Mouse (Mus musculus) stomach, embryonic 16.5 days (tissue): Measurements from ENCODE around the gene Ankrd26. TPM values are rescaled to one million over a fixed set of nuclear protein-coding genes. Genes with fewer than 3 reads are reported as not detected.
A peak's percentile ranks its signal among the peaks of the same experiment; 100 is the strongest.
"Not testable (repeated sequence)": the region's sequence is repeated elsewhere in the genome, so short reads cannot be mapped to it uniquely, and the experiment has no call there.

Experiments used
- ATAC-seq: fragments of 200-750 bp; cut with Nextera tagmentation; 2 replicates; pipeline ENCODE4 v1.8.0; 2017; ENCODE audit warnings: moderate number of reproducible peaks, moderate TSS enrichment; ENCODE audit not compliant: insufficient read depth, low FRiP score
- H3K27ac ChIP-seq: fragments of 300-500 bp; sonication (generic); 2 replicates; pipeline ENCODE4 v1.5.1; 2014; ENCODE audit warnings: low read length
- H3K27me3 ChIP-seq: fragments of 300-500 bp; sonication (generic); 2 replicates; pipeline ENCODE4 v1.6.1; 2014; ENCODE audit warnings: low read length, control low read depth, mixed read lengths; ENCODE audit not compliant: control insufficient read depth, insufficient read depth
- H3K36me3 ChIP-seq: fragments of 300-500 bp; sonication (generic); 2 replicates; pipeline ENCODE4 v1.6.1; 2014; ENCODE audit warnings: low read length; ENCODE audit not compliant: control insufficient read depth, insufficient read depth
- H3K4me1 ChIP-seq: fragments of 300-500 bp; sonication (generic); 2 replicates; pipeline ENCODE4 v1.6.1; 2014; ENCODE audit warnings: low read length, control low read depth, mixed read lengths; ENCODE audit not compliant: control insufficient read depth, insufficient read depth
- H3K4me2 ChIP-seq: fragments of 300-500 bp; sonication (generic); 2 replicates; pipeline ENCODE4 v1.6.1; 2014; ENCODE audit warnings: low read depth, low read length, mixed read lengths
- H3K4me3 ChIP-seq: fragments of 300-500 bp; sonication (generic); replicated peaks from 2 replicates; pipeline ENCODE4 v1.5.1; 2014; ENCODE audit warnings: mild to moderate bottlenecking, low read length
- H3K9ac ChIP-seq: fragments of 300-500 bp; sonication (generic); 2 replicates; pipeline ENCODE4 v1.6.1; 2014; ENCODE audit warnings: low read length
- H3K9me3 ChIP-seq: fragments of 300-500 bp; sonication (generic); replicated peaks from 2 replicates; pipeline ENCODE4 v1.6.1; 2016; ENCODE audit warnings: low read length, control low read depth; ENCODE audit not compliant: control insufficient read depth
- WGBS: fragments of 180-500 bp; shearing (Covaris S2); extraction: QIAGEN DNeasy Blood & Tissue Kit; methylation state at CpG from one replicate; pipeline ENCODE4 v1.1.7; 2014; 5-methylcytosine and 5-hydroxymethylcytosine counted together
- polyA plus RNA-seq: library from polyadenylated mRNA; unstranded; fragments of >200 nt; fragmentation: Nextera tagmentation; extraction: Ambion mirVana; gene quantifications from 2 replicates; pipeline ENCODE4 v1.2.1, GENCODE M21; 2015

Gene Ankrd26
- polyA plus RNA-seq, 1 experiment from 2014 or later = 10.4 TPM

DNA sequence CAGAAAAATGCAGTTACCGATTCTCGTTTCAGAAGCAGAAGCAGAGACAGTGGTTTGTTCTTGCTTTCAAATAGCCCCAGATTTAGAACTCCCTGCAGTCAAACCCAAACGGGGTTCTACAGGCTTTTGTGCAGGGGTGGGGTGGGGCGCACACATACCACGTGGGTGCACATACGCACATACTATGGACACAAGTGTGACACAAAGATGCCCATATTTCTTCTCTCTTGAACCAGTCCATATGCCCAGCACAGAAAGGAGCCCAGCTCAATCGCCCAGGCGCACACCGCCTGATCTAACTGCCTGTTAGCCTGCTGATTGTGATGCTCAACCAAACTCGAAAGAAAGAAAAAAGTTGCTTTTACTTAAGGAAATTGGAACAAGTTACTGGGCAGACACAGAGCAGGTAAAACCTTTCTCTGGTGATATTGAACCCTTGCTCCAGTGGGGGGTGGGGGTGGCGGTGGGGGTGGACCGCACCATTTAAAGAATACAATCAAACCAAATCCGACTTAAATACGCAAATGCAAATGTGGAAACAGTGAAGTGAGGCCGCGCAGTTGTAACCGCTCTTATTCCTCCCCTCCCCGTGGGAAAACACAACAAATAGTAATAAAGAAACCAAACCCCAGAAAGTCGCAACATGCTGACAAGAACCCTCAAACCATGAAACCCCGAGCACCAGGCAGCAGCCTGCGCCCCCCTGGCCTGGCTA, 30.8 kb upstream of the Ankrd26 start:
- ATAC-seq = no peak
- H3K9ac ChIP-seq = peak overlapping the region; percentile 63
- no peak overlapping the region for H3K27ac ChIP-seq
- no peaks in the 10 kb centered on the region for H3K9me3 ChIP-seq
- 28% methylated on average over 21 of the region's 21 CpGs for WGBS
- peak overlapping the region; percentile 76 for H3K4me2 ChIP-seq
- H3K36me3 ChIP-seq = no peaks in the 10 kb centered on the region
- no peaks in the 10 kb centered on the region for H3K27me3 ChIP-seq
- H3K4me1 ChIP-seq = peaks cover 11% of the 10 kb centered on the region; the same call in 1 of the 2 replicates
- peak overlapping the region; percentile 48 for H3K4me3 ChIP-seq

DNA sequence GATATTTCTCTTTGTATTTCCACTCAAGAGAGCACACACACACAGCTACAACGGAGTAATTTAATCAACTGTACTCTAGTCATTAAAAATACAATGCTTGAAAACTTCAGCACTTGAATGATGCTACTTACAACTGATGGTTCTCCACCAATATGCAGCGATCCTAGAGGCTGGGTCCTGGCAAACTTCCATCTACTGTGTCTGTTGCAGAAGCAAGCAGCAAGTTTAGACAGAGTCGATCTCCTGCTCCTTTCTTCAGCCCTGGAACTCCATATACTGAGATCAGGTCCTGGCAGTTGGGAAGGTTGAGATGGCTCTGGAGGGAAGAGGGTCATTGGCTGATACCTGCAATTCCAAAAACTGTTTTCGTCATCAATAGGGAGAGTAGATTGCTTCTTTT, 16.7 kb upstream of the Ankrd26 start:
- H3K9ac ChIP-seq, H3K36me3 ChIP-seq, H3K9me3 ChIP-seq, H3K4me2 ChIP-seq, ATAC-seq, H3K4me1 ChIP-seq, H3K27me3 ChIP-seq, H3K4me3 ChIP-seq, H3K27ac ChIP-seq: not testable (repeated sequence)
- WGBS = 78% methylated on average over 4 of the region's 4 CpGs

GRCm38 (mm10) chr6:118574351-118574750, 12.3 kb upstream of the Ankrd26 start:
- no peak overlapping the region for H3K4me2 ChIP-seq
- no peaks in the 10 kb centered on the region for H3K36me3 ChIP-seq
- no peak for ATAC-seq
- H3K9ac ChIP-seq = no peak overlapping the region
- no peak overlapping the region for H3K27ac ChIP-seq
- H3K27me3 ChIP-seq = no peaks in the 10 kb centered on the region
- H3K9me3 ChIP-seq = no peaks in the 10 kb centered on the region
- H3K4me1 ChIP-seq = no peaks in the 10 kb centered on the region
- WGBS = 79% methylated on average over 6 of the region's 6 CpGs
- H3K4me3 ChIP-seq = no peak overlapping the region

DNA sequence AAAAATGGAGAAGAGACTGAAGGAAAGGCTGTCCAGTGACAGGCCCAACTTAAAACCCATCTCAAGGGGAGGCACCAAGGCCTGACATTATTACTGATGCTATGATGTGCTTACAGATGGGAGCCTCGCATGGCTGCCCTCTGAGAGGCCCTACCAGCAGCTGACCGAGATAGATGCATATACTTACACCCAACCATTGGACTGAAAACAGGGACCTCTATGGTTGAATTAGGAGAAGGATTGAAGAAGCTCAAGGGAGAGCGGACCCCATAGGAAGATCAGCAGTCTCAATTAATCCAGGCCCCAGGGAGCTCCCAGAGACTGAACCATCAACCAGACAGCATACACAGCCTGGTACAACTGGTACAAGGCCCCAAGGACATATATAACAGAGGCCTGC, 5.8 kb upstream of the Ankrd26 start:
- WGBS = 89% methylated on average over 3 of the region's 3 CpGs
- Histone ChIP-seq H3K27ac (no peak overlapping the region), H3K4me2 (no peak overlapping the region), H3K27me3 (no peaks in the 10 kb centered on the region), H3K36me3 (no peaks in the 10 kb centered on the region), H3K4me1 (peaks cover 3% of the 10 kb centered on the region; the same call in 1 of the 2 replicates), H3K4me3 (no peak overlapping the region), H3K9ac (no peak overlapping the region), H3K9me3 (no peaks in the 10 kb centered on the region)
- no peak for ATAC-seq

GRCm38 (mm10) chr6:118561225-118561624, 801 bp downstream of the Ankrd26 start:
- peak overlapping the region; percentile 87 for H3K4me3 ChIP-seq
- H3K27me3 ChIP-seq = no peaks in the 10 kb centered on the region
- peak overlapping the region; percentile 91 for H3K9ac ChIP-seq
- 74% methylated on average over 8 of the region's 8 CpGs for WGBS
- peak overlapping the region; percentile 97 for H3K4me2 ChIP-seq
- peaks cover 15% of the 10 kb centered on the region for H3K4me1 ChIP-seq
- no peaks in the 10 kb centered on the region for H3K36me3 ChIP-seq
- H3K27ac ChIP-seq = no peak overlapping the region
- no peaks in the 10 kb centered on the region for H3K9me3 ChIP-seq
- no peak for ATAC-seq

- Histone ChIP-seq H3K9me3 (no peaks in the 10 kb centered on the region), H3K9ac (no peak overlapping the region), H3K27ac (no peak overlapping the region), H3K4me2 (no peak overlapping the region), H3K27me3 (no peaks in the 10 kb centered on the region), H3K36me3 (0 out of 2 replicates have a peak, but pooled peaks cover 6% of the 10 kb centered on the region), H3K4me1 (no peaks in the 10 kb centered on the region), H3K4me3 (no peak overlapping the region)
- 85% methylated on average over 4 of the region's 4 CpGs for WGBS
- no peak for ATAC-seq
Observed at GRCm38 (mm10) chr6:118538627-118539026, 23.4 kb downstream of the Ankrd26 start.

DNA sequence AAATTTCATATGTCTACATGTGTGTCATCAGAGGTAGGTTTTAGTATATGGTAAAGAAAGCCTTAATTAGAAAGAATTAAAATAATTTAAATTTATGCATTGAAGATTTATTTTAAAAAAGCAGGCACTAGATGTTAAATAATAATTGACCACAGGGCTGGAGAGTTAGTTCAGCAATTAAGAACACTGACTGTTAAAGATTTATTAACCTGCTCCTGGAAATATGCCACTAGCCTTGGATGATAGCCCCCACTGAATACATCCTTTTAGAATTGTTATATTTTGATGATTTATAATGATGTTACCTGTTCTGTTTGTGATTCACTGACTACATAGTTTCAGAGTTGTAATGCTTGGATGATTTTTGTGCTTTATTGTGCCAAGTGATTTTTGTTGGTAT, 24.8 kb downstream of the Ankrd26 start:
- not testable (repeated sequence) for H3K4me2 ChIP-seq, ATAC-seq, H3K27me3 ChIP-seq, H3K36me3 ChIP-seq, H3K4me3 ChIP-seq, H3K9me3 ChIP-seq, H3K27ac ChIP-seq, H3K4me1 ChIP-seq, H3K9ac ChIP-seq

DNA sequence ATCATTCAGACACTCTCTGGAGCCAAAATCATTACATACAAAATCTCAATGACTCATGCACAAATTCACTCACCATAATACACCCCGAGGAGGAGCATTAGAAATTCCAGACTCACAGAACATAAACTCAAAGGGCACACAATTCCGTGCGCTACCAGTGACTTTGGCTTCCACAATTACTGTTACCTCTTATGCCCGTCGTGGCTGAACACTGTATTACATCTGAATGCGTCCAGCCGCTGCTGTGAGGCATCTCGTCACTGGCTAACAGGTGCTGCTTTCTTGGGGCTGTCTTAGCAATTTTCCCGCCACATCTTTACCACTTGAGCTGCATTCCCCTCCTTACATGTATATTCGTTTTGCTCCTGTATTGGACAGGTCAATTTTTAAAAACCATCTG, 26.7 kb downstream of the Ankrd26 start:
- H3K27ac ChIP-seq = no peak overlapping the region
- no peak overlapping the region for H3K4me3 ChIP-seq
- WGBS = 86% methylated on average over 10 of the region's 10 CpGs
- no peaks in the 10 kb centered on the region for H3K9me3 ChIP-seq
- H3K36me3 ChIP-seq = peaks cover 18% of the 10 kb centered on the region
- no peak overlapping the region for H3K9ac ChIP-seq
- no peak overlapping the region for H3K4me2 ChIP-seq
- no peaks in the 10 kb centered on the region for H3K27me3 ChIP-seq
- H3K4me1 ChIP-seq = no peaks in the 10 kb centered on the region
- no peak for ATAC-seq

- Histone ChIP-seq H3K36me3 (peaks cover 18% of the 10 kb centered on the region), H3K4me1 (no peaks in the 10 kb centered on the region), H3K4me2 (no peak overlapping the region), H3K27me3 (no peaks in the 10 kb centered on the region), H3K9ac (no peak overlapping the region), H3K9me3 (no peaks in the 10 kb centered on the region), H3K27ac (no peak overlapping the region), H3K4me3 (no peak overlapping the region)
- no peak for ATAC-seq
- WGBS = 87% methylated on average over 9 of the region's 9 CpGs
Observed at GRCm38 (mm10) chr6:118533381-118533780, 28.6 kb downstream of the Ankrd26 start.
